In the genomic region with DNA sequence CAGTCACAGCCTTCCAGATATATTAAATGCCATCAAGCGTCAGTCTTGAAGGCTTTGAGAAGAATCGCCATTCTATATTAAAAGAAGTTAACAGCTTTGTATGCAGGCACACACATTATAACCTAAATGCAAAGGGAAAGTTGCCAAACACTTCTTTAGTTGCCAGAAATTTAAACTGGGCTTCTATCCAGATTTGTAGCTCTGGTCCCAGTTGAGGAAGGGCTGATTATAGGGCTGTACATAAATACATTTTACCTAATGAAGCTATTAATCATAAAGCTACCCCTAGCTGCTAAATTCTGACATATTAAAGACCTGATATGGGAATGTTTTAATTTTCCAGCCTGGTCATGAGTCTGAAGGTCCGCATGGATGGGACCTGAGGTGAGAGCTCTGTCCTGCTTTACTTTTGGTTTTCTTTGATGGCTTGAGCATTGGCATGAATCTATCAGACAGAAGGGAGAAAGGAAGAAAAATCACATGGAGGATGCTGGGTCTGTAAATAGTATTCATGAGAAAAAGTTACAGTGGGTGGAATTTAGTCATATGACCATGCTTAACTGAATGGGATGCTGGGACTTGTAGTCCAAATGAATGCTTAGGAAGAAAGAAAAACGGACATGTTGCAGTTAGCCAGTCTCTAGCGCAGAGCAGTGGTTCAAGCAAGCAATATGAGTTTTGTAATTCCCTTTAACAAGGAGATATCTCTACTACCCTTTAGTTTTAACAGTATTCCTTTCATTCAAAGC, we compare ENCODE assay signal across 13 mouse cellular contexts.
DNase-seq lines count a peak whose midpoint lies in the region; ATAC-seq and TF ChIP-seq lines count a peak whose summit lies in the region.
"Had no signal": no experiment of that assay in that cellular context is flagged by ENCODE, and none has a peak within 500 bp of the region (broad histone marks: within the 10 kb centered on the region; RNA-seq: fewer than 3 reads in every experiment).

No protein-coding gene starts in this region.

- TF ChIP-seq CTCF in heart, adult 2 months (IDR thresholded peaks at IDR 0.05): no peak

- H3K27me3 ChIP-seq in heart, embryonic 16.5 days (ENCODE audit: control insufficient read depth, insufficient read depth, low read length): no peaks in the 10 kb centered on the region
- H3K27me3 ChIP-seq in heart, adult 2 months (ENCODE audit: control insufficient read depth, insufficient read depth, low read length): no peaks in the 10 kb centered on the region
- no peaks in the 10 kb centered on the region for H3K27me3 ChIP-seq in midbrain, embryonic 14.5 days (ENCODE audit: control insufficient read depth, insufficient read depth, low read length)
- H3K27me3 ChIP-seq in midbrain, embryonic 11.5 days (ENCODE audit: control insufficient read depth, insufficient read depth, low read length): no peaks in the 10 kb centered on the region
- no peaks in the 10 kb centered on the region for H3K27me3 ChIP-seq in embryonic facial prominence, embryonic 14.5 days (replicated peaks; ENCODE audit: control insufficient read depth, insufficient read depth, low read length)
- H3K27me3 ChIP-seq: liver, embryonic 13.5 days had no signal

- no peak overlapping the region for H3K9ac ChIP-seq in heart, embryonic 16.5 days (ENCODE audit: low read length)
- H3K9ac ChIP-seq in heart, adult 2 months (ENCODE audit: low read depth, low read length): no peak overlapping the region
- no peak overlapping the region for H3K9ac ChIP-seq in midbrain, embryonic 14.5 days (replicated peaks; ENCODE audit: low read length)
- H3K9ac ChIP-seq in midbrain, embryonic 11.5 days (ENCODE audit: low read length): no peak overlapping the region
- no peak overlapping the region for H3K9ac ChIP-seq in embryonic facial prominence, embryonic 14.5 days (ENCODE audit: low read depth, low read length)
- H3K9ac ChIP-seq: liver, embryonic 13.5 days had no signal

- H3K4me3 ChIP-seq in heart, embryonic 16.5 days (ENCODE audit: low read length): no peak overlapping the region
- H3K4me3 ChIP-seq in heart, adult 2 months: no peak overlapping the region
- no peak overlapping the region for H3K4me3 ChIP-seq in midbrain, embryonic 14.5 days (replicated peaks; ENCODE audit: low read depth, low read length)
- H3K4me3 ChIP-seq in midbrain, embryonic 11.5 days (ENCODE audit: low read depth, low read length): no peak overlapping the region
- H3K4me3 ChIP-seq in embryonic facial prominence, embryonic 14.5 days (ENCODE audit: low read depth, low read length): no peak overlapping the region
- H3K4me3 ChIP-seq: erythroblast, embryonic 14.5 days; heart, embryonic 10.5 days; liver, embryonic 13.5 days; midbrain, embryonic 10.5 days had no signal

- no peaks in the 10 kb centered on the region for H3K79me2 ChIP-seq in heart, adult 2 months (replicated peaks; ENCODE audit: control insufficient read depth, insufficient read depth, low read length)

- intact Hi-C loops in heart, adult 2 months (cut with DNase I): no loop called here

- H3K9me3 ChIP-seq in heart, embryonic 16.5 days (replicated peaks; ENCODE audit: control insufficient read depth, low read length): no peaks in the 10 kb centered on the region
- H3K9me3 ChIP-seq in midbrain, embryonic 14.5 days (ENCODE audit: control insufficient read depth, low read length): no peaks in the 10 kb centered on the region
- no peaks in the 10 kb centered on the region for H3K9me3 ChIP-seq in midbrain, embryonic 11.5 days (ENCODE audit: control insufficient read depth, low read length)
- H3K9me3 ChIP-seq in embryonic facial prominence, embryonic 14.5 days (ENCODE audit: control insufficient read depth, low read length): no peaks in the 10 kb centered on the region
- H3K9me3 ChIP-seq: heart, embryonic 10.5 days; liver, embryonic 13.5 days; midbrain, embryonic 10.5 days had no signal

- H3K27ac ChIP-seq in heart, embryonic 16.5 days (ENCODE audit: low read length): no peak overlapping the region
- no peak overlapping the region for H3K27ac ChIP-seq in heart, adult 2 months
- no peak overlapping the region for H3K27ac ChIP-seq in midbrain, embryonic 14.5 days (replicated peaks; ENCODE audit: low read depth, low read length)
- no peak overlapping the region for H3K27ac ChIP-seq in midbrain, embryonic 11.5 days (ENCODE audit: low read depth, low read length)
- no peak overlapping the region for H3K27ac ChIP-seq in embryonic facial prominence, embryonic 14.5 days (replicated peaks; ENCODE audit: low read depth, low read length)
- H3K27ac ChIP-seq: heart, embryonic 10.5 days; kidney, postnatal 0 days; liver, embryonic 13.5 days; midbrain, embryonic 10.5 days had no signal

- no peak for DNase-seq in heart, adult 2 months
- peak; percentile 6 for DNase-seq in midbrain, embryonic 14.5 days
- DNase-seq in midbrain, embryonic 11.5 days (ENCODE audit: low spot score, missing footprints): no peak
- peak; percentile 50 for DNase-seq in embryonic facial prominence, embryonic 14.5 days (ENCODE audit: low spot score)
- DNase-seq in kidney, adult 18-20 months: no peak
- no peak for DNase-seq in cerebellum, adult 11-12 months
- DNase-seq: liver, embryonic 13.5 days; lung, postnatal 14 days had no signal

- TF ChIP-seq POLR2A in heart, adult 2 months (IDR thresholded peaks at IDR 0.05; ENCODE audit: insufficient read depth, low read depth, low read length): no peak

- no peak for ATAC-seq in heart, embryonic 16.5 days (replicated peaks; ENCODE audit: extremely low read depth, insufficient read depth, low FRiP score)
- ATAC-seq in midbrain, embryonic 14.5 days (ENCODE audit: low FRiP score, low TSS enrichment): no peak
- ATAC-seq in midbrain, embryonic 11.5 days (ENCODE audit: low FRiP score): no peak
- 0 out of 2 replicates have a peak, but pooled peaks have one; percentile 47 for ATAC-seq in embryonic facial prominence, embryonic 14.5 days (ENCODE audit: low read depth)

- no peaks in the 10 kb centered on the region; the same call in 1 of the 2 replicates for H3K4me1 ChIP-seq in heart, embryonic 16.5 days (ENCODE audit: control insufficient read depth, insufficient read depth, low read length)
- H3K4me1 ChIP-seq in heart, adult 2 months (ENCODE audit: control insufficient read depth, insufficient read depth, low read length): no peaks in the 10 kb centered on the region
- H3K4me1 ChIP-seq in midbrain, embryonic 14.5 days (ENCODE audit: control insufficient read depth, insufficient read depth, low read length): no peaks in the 10 kb centered on the region
- H3K4me1 ChIP-seq in midbrain, embryonic 11.5 days (ENCODE audit: control insufficient read depth, insufficient read depth, low read length): no peaks in the 10 kb centered on the region
- no peaks in the 10 kb centered on the region for H3K4me1 ChIP-seq in embryonic facial prominence, embryonic 14.5 days (ENCODE audit: control insufficient read depth, insufficient read depth, low read length)
- H3K4me1 ChIP-seq: heart, embryonic 10.5 days; liver, embryonic 13.5 days; midbrain, embryonic 10.5 days had no signal

- TF ChIP-seq EP300 in heart, adult 2 months (IDR thresholded peaks at IDR 0.05; ENCODE audit: insufficient read depth, low read depth, low read length): no peak

- WGBS in heart, embryonic 16.5 days: 71% methylated on average over 5 of the region's 5 CpGs
- 71% methylated on average over 5 of the region's 5 CpGs for WGBS in heart, adult 2 months
- 83% methylated on average over 5 of the region's 5 CpGs for WGBS in midbrain, embryonic 14.5 days
- 89% methylated on average over 5 of the region's 5 CpGs for WGBS in midbrain, embryonic 11.5 days
- WGBS in embryonic facial prominence, embryonic 14.5 days: 64% methylated on average over 5 of the region's 5 CpGs

- H3K4me2 ChIP-seq in heart, embryonic 16.5 days (ENCODE audit: low read depth, low read length): peak overlapping the region; percentile 30; the same call in 1 of the 2 replicates
- no peak overlapping the region for H3K4me2 ChIP-seq in midbrain, embryonic 14.5 days (ENCODE audit: low read length)
- no peak overlapping the region for H3K4me2 ChIP-seq in midbrain, embryonic 11.5 days
- peak overlapping the region; percentile 26; the same call in 1 of the 2 replicates for H3K4me2 ChIP-seq in embryonic facial prominence, embryonic 14.5 days (ENCODE audit: low read depth, low read length)
- H3K4me2 ChIP-seq: liver, embryonic 13.5 days had no signal

- H3K36me3 ChIP-seq in heart, embryonic 16.5 days (ENCODE audit: control insufficient read depth, insufficient read depth): no peaks in the 10 kb centered on the region
- no peaks in the 10 kb centered on the region for H3K36me3 ChIP-seq in heart, adult 2 months (ENCODE audit: control insufficient read depth, insufficient read depth, low read length)
- no peaks in the 10 kb centered on the region for H3K36me3 ChIP-seq in midbrain, embryonic 14.5 days (ENCODE audit: control insufficient read depth, insufficient read depth, low read length)
- H3K36me3 ChIP-seq in midbrain, embryonic 11.5 days (ENCODE audit: control insufficient read depth, insufficient read depth, low read length): no peaks in the 10 kb centered on the region
- H3K36me3 ChIP-seq in embryonic facial prominence, embryonic 14.5 days (ENCODE audit: control insufficient read depth, insufficient read depth, low read length): no peaks in the 10 kb centered on the region
- H3K36me3 ChIP-seq: heart, embryonic 10.5 days; liver, embryonic 13.5 days; midbrain, embryonic 10.5 days had no signal

Comparison
In these comparisons a context has a peak if more than half of its experiments do, and no peak if none do; other contexts are left out.
1. DNase-seq: peak in midbrain, embryonic 14.5 days (single experiment) and embryonic facial prominence, embryonic 14.5 days (single experiment); none in heart, adult 2 months (0 of 2), midbrain, embryonic 11.5 days (single experiment), kidney, adult 18-20 months (single experiment) and cerebellum, adult 11-12 months (single experiment).
2. H3K4me2 ChIP-seq: peak in heart, embryonic 16.5 days (single experiment) and embryonic facial prominence, embryonic 14.5 days (single experiment); none in midbrain, embryonic 14.5 days (single experiment) and midbrain, embryonic 11.5 days (single experiment).